Mouse (Mus musculus): Measurements from ENCODE around the gene Dyrk2. TPM values are rescaled to one million over a fixed set of nuclear protein-coding genes. Genes with fewer than 3 reads are reported as not detected.

Dyrk2 gene
- total and polyA plus RNA-seq, 3 experiments, result 7.1 to 9.5 TPM; not detected in 1

DNA sequence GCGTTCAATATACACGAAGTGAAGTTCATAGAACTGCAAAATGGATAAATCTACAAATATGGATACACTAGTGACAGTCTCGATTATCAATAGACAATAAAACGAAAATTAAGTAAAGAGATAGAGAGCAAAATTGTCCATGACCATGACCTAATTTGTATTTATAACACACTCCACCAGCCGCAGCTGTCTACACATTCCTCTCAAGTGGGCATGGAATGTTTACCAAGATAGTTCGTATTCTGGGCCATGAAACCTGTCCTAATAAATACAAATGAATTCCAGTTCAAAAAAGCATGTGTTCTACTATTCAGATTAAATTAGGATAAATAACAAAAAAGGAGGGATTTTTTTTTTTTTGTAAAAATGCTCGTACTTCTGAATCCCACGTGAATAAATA is 38.8 kb downstream of the Dyrk2 start:
- H3K4me3 ChIP-seq (ENCODE audit: control insufficient read depth in 1 of 2, insufficient read depth in 1 of 2, low read depth in 2 of 2, low read length in 2 of 2), result no peak overlapping the region
- H3K4me1 ChIP-seq (ENCODE audit: control insufficient read depth in 1 of 2, insufficient read depth in 2 of 2, low read length in 2 of 2), result no peaks in the 10 kb centered on the region
- TF ChIP-seq MEF2A (IDR thresholded peaks at IDR 0.05; ENCODE audit: extremely low read depth, insufficient replicate concordance, low read depth, low read length, poor library complexity, severe bottlenecking) (no peak), MYB (IDR thresholded peaks at IDR 0.05; ENCODE audit: low read depth, low read length) (no peak), ZKSCAN1 (IDR thresholded peaks at IDR 0.05; ENCODE audit: low read depth, low read length) (no peak), ELF1 (IDR thresholded peaks at IDR 0.05; ENCODE audit: low read depth, low read length) (no peak), BHLHE40 (IDR thresholded peaks at IDR 0.05; ENCODE audit: borderline replicate concordance, low read depth, low read length) (no peak), CHD1 (IDR thresholded peaks at IDR 0.05; ENCODE audit: low read depth, low read length) (no peak), SIN3A (IDR thresholded peaks at IDR 0.05; ENCODE audit: low read length) (no peak), NRF1 (IDR thresholded peaks at IDR 0.05; ENCODE audit: insufficient read depth, low read depth, low read length, poor library complexity, severe bottlenecking) (no peak), RAD21 (IDR thresholded peaks at IDR 0.05; ENCODE audit: low read depth, low read length) (no peak), MAFK (IDR thresholded peaks at IDR 0.05; ENCODE audit: borderline replicate concordance, low read depth, low read length) (no peak), POLR2AphosphoS2 (IDR thresholded peaks at IDR 0.05; ENCODE audit: low read length) (no peak), SMC3 (IDR thresholded peaks at IDR 0.05; ENCODE audit: low read depth, low read length) (no peak), JUND (IDR thresholded peaks at IDR 0.05; ENCODE audit: low read depth, low read length) (no peak), USF1 (IDR thresholded peaks at IDR 0.05; ENCODE audit: low read depth, low read length) (no peak), E2F4 (IDR thresholded peaks at IDR 0.05; ENCODE audit: borderline replicate concordance, low read depth, low read length) (no peak), GATA1 (IDR thresholded peaks at IDR 0.05; ENCODE audit: low read depth, low read length) (no peak), CHD2 (IDR thresholded peaks at IDR 0.05; ENCODE audit: low read length) (no peak), POLR2AphosphoS5 (IDR thresholded peaks at IDR 0.05; ENCODE audit: borderline replicate concordance, low read depth, low read length) (no peak), TAL1 (IDR thresholded peaks at IDR 0.05; ENCODE audit: low read length) (no peak)
- no peaks in the 10 kb centered on the region for H3K9me3 ChIP-seq (replicated peaks; ENCODE audit: insufficient read depth, low read length)
- DNase-seq (ENCODE audit: low read depth, low spot score), result no peak
- H3K27ac ChIP-seq (ENCODE audit: control insufficient read depth, low read depth, low read length), result no peak overlapping the region
- H3K36me3 ChIP-seq (ENCODE audit: control insufficient read depth in 1 of 2, insufficient read depth in 2 of 2, low read length in 2 of 2), result no peaks in the 10 kb centered on the region
- no peaks in the 10 kb centered on the region for H3K27me3 ChIP-seq (ENCODE audit: control insufficient read depth in 1 of 2, insufficient read depth in 2 of 2, low read length in 2 of 2)
- no peak overlapping the region for H3K9ac ChIP-seq (ENCODE audit: control insufficient read depth, low read depth, low read length, poor library complexity, severe bottlenecking)
- H3K79me2 ChIP-seq (ENCODE audit: control insufficient read depth, insufficient read depth, low read length, poor library complexity), result no peaks in the 10 kb centered on the region

DNA sequence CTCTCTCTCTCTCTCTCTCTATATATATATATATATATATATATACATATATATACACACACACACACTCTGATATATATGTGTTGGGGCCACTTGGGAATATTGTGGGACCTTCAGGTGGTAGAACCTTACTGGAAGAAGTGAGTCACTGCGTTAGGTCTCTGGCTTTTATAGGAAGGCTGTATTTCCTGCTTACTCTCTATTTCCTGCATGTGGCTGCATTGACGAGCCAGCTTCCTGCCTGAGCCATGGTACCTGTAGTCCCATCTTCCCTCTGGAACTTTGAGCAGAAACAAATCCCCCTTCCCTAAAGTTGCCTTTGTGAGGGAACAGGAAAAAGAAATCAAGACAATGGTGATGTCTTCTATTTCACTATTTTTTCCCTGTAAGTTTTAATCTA is 40.4 kb downstream of the Dyrk2 start:
- H3K36me3 ChIP-seq (ENCODE audit: control insufficient read depth in 1 of 2, insufficient read depth in 2 of 2, low read length in 2 of 2), result no peaks in the 10 kb centered on the region
- no peak overlapping the region for H3K27ac ChIP-seq (ENCODE audit: control insufficient read depth, low read depth, low read length)
- no peaks in the 10 kb centered on the region for H3K79me2 ChIP-seq (ENCODE audit: control insufficient read depth, insufficient read depth, low read length, poor library complexity)
- no peak for TF ChIP-seq ELF1 (IDR thresholded peaks at IDR 0.05; ENCODE audit: low read depth, low read length)
- TF ChIP-seq UBTF (IDR thresholded peaks at IDR 0.05; ENCODE audit: borderline replicate concordance, insufficient read depth, low read depth, low read length), result no peak
- TF ChIP-seq ZC3H11A (IDR thresholded peaks at IDR 0.05; ENCODE audit: low read depth, low read length), result no peak
- no peak for TF ChIP-seq MAFK (IDR thresholded peaks at IDR 0.05; ENCODE audit: borderline replicate concordance, low read depth, low read length)
- no peak for TF ChIP-seq MAZ (IDR thresholded peaks at IDR 0.05; ENCODE audit: low read depth, low read length)
- no peak for TF ChIP-seq POLR2AphosphoS2 (IDR thresholded peaks at IDR 0.05; ENCODE audit: low read length)
- TF ChIP-seq KAT2A (conservative IDR thresholded peaks at IDR 0.05; ENCODE audit: low read depth, low read length), result no peak
- no peak for TF ChIP-seq SMC3 (IDR thresholded peaks at IDR 0.05; ENCODE audit: low read depth, low read length)
- TF ChIP-seq JUND (IDR thresholded peaks at IDR 0.05; ENCODE audit: low read depth, low read length), result no peak
- TF ChIP-seq POLR2A (IDR thresholded peaks at IDR 0.05; ENCODE audit: control insufficient read depth in 1 of 2, insufficient read depth in 1 of 2, low read depth in 1 of 2, low read length in 2 of 2, poor library complexity in 1 of 2), result no peak
- TF ChIP-seq TAL1 (IDR thresholded peaks at IDR 0.05; ENCODE audit: low read length), result no peak
- no peak for TF ChIP-seq NELFE (IDR thresholded peaks at IDR 0.05; ENCODE audit: low read depth, low read length)
- H3K9ac ChIP-seq (ENCODE audit: control insufficient read depth, low read depth, low read length, poor library complexity, severe bottlenecking), result no peak overlapping the region
- no peaks in the 10 kb centered on the region for H3K27me3 ChIP-seq (ENCODE audit: control insufficient read depth in 1 of 2, insufficient read depth in 2 of 2, low read length in 2 of 2)
- no peaks in the 10 kb centered on the region for H3K4me1 ChIP-seq (ENCODE audit: control insufficient read depth in 1 of 2, insufficient read depth in 2 of 2, low read length in 2 of 2)
- H3K9me3 ChIP-seq (replicated peaks; ENCODE audit: insufficient read depth, low read length), result no peaks in the 10 kb centered on the region
- DNase-seq (ENCODE audit: low read depth, low spot score), result no peak
- H3K4me3 ChIP-seq (ENCODE audit: control insufficient read depth in 1 of 2, insufficient read depth in 1 of 2, low read depth in 2 of 2, low read length in 2 of 2), result no peak overlapping the region
